Mouse (Mus musculus) forebrain, embryonic 10.5 days (tissue): ENCODE data around the gene 1700088E04Rik. TPM values are rescaled to one million over a fixed set of nuclear protein-coding genes. Genes with fewer than 3 reads are reported as not detected.

Experiments
- DNase-seq: peaks from one replicate; pipeline ENCODE4 v3.0.0-alpha.2; 2017; ENCODE audit warnings: low spot score; ENCODE audit errors: extremely low spot score
- H3K27ac ChIP-seq: fragments of 300-500 bp; sonication (generic); 2 replicates; pipeline ENCODE4 v1.5.1; 2016; ENCODE audit warnings: mild to moderate bottlenecking
- H3K27me3 ChIP-seq: fragments of 300-500 bp; sonication (generic); 2 replicates; pipeline ENCODE4 v1.6.1; 2016; ENCODE audit warnings: mild to moderate bottlenecking; ENCODE audit not compliant: poor library complexity, severe bottlenecking
- H3K36me3 ChIP-seq: fragments of 300-500 bp; sonication (generic); replicated peaks from 2 replicates; pipeline ENCODE4 v1.6.1; 2016; ENCODE audit warnings: mild to moderate bottlenecking, moderate library complexity
- H3K4me1 ChIP-seq: fragments of 300-500 bp; sonication (generic); 2 replicates; pipeline ENCODE4 v1.6.1; 2016
- H3K4me3 ChIP-seq: fragments of 300-500 bp; sonication (generic); 2 replicates; pipeline ENCODE4 v1.5.1; 2016; ENCODE audit warnings: mild to moderate bottlenecking, moderate library complexity
- H3K9me3 ChIP-seq: fragments of 300-500 bp; sonication (generic); 2 replicates; pipeline ENCODE4 v1.6.1; 2016; ENCODE audit warnings: mild to moderate bottlenecking, moderate library complexity
- WGBS: fragments of 180-500 bp; shearing (Covaris S2); methylation state at CpG from one replicate; pipeline ENCODE4 v1.1.7; 2016; 5-methylcytosine and 5-hydroxymethylcytosine counted together
- polyA plus RNA-seq: library from polyadenylated mRNA; unstranded; fragments of >200 nt; fragmentation: Nextera tagmentation; extraction: Ambion mirVana; gene quantifications from 2 replicates; pipeline ENCODE4 v1.2.1, GENCODE M21; 2016

The 1700088E04Rik gene
- 6.9 and 8.1 TPM in 2 replicates for polyA plus RNA-seq

GRCm38 (mm10) chr15:79140866-79141565 is at the start of gene 1700088E04Rik, which contains the start of gene Polr2f:
TSS of gene 1700088E04Rik (minus strand) at chr15:79141253.
TSS of gene Polr2f (plus strand) at chr15:79141009.
- no peaks in the 10 kb centered on the region for H3K27me3 ChIP-seq
- WGBS, result under 1% methylated on average over 57 of the region's 57 CpGs
- H3K4me3 ChIP-seq, result peak within 1 kb of the TSS; percentile 94
- H3K36me3 ChIP-seq, result peaks cover 32% of the 10 kb centered on the region
- no peaks in the 10 kb centered on the region for H3K9me3 ChIP-seq
- peak within 1 kb of the TSS; percentile 88 for H3K27ac ChIP-seq
- peaks cover 33% of the 10 kb centered on the region for H3K4me1 ChIP-seq
- DNase-seq, result peak; percentile 97

- no peak overlapping the region for H3K4me3 ChIP-seq
- H3K27ac ChIP-seq, result no peak overlapping the region
- H3K4me1 ChIP-seq, result peaks cover 7% of the 10 kb centered on the region
- no peaks in the 10 kb centered on the region; the same call in 1 of the 2 replicates for H3K27me3 ChIP-seq
- WGBS, result 93% methylated on average over 8 of the region's 8 CpGs
- H3K9me3 ChIP-seq, result no peaks in the 10 kb centered on the region
- DNase-seq, result no peak
- no peaks in the 10 kb centered on the region for H3K36me3 ChIP-seq
These were observed 46.8 kb upstream of the 1700088E04Rik start for GRCm38 (mm10) chr15:79187819-79188218.

- no peaks in the 10 kb centered on the region for H3K27me3 ChIP-seq
- no peaks in the 10 kb centered on the region for H3K36me3 ChIP-seq
- no peak for DNase-seq
- WGBS, result 96% methylated on average over 10 of the region's 10 CpGs
- no peaks in the 10 kb centered on the region for H3K4me1 ChIP-seq
- no peak overlapping the region for H3K27ac ChIP-seq
- no peak overlapping the region for H3K4me3 ChIP-seq
- no peaks in the 10 kb centered on the region for H3K9me3 ChIP-seq
These were observed 44.2 kb upstream of the 1700088E04Rik start for GRCm38 (mm10) chr15:79185213-79185612.

GRCm38 (mm10) chr15:79176905-79177304 is 35.9 kb upstream of the 1700088E04Rik start:
- H3K27ac ChIP-seq, result peak overlapping the region; percentile 54; the same call in 1 of the 2 replicates
- peaks cover 32% of the 10 kb centered on the region for H3K4me1 ChIP-seq
- H3K4me3 ChIP-seq, result no peak overlapping the region
- no peaks in the 10 kb centered on the region for H3K36me3 ChIP-seq
- no peak for DNase-seq
- H3K27me3 ChIP-seq, result 0 out of 2 replicates have a peak, but pooled peaks cover 9% of the 10 kb centered on the region
- 57% methylated on average over 6 of the region's 6 CpGs for WGBS
- H3K9me3 ChIP-seq, result no peaks in the 10 kb centered on the region

- no peaks in the 10 kb centered on the region for H3K36me3 ChIP-seq
- peaks cover 59% of the 10 kb centered on the region for H3K4me1 ChIP-seq
- no peaks in the 10 kb centered on the region for H3K9me3 ChIP-seq
- peaks cover 54% of the 10 kb centered on the region for H3K27me3 ChIP-seq
- no peak for DNase-seq
- peak overlapping the region; percentile 8; the same call in 1 of the 2 replicates for H3K27ac ChIP-seq
- 57% methylated on average over 8 of the region's 8 CpGs for WGBS
- H3K4me3 ChIP-seq, result no peak overlapping the region
These were observed 25.7 kb upstream of the 1700088E04Rik start for GRCm38 (mm10) chr15:79166712-79167111.

GRCm38 (mm10) chr15:79165140-79165539 is 24.1 kb upstream of the 1700088E04Rik start, which contains the start of gene Sox10:
TSS of gene Sox10 (minus strand) at chr15:79165240.
- peaks cover 70% of the 10 kb centered on the region for H3K27me3 ChIP-seq
- no peaks in the 10 kb centered on the region for H3K36me3 ChIP-seq
- peak within 1 kb of the TSS; percentile 40 for H3K27ac ChIP-seq
- H3K4me3 ChIP-seq, result peak within 1 kb of the TSS; percentile 11
- no peaks in the 10 kb centered on the region for H3K9me3 ChIP-seq
- 35% methylated on average over 5 of the region's 5 CpGs for WGBS
- H3K4me1 ChIP-seq, result peaks cover 58% of the 10 kb centered on the region
- DNase-seq, result no peak

- Histone ChIP-seq H3K27me3 (peaks cover 79% of the 10 kb centered on the region), H3K36me3 (no peaks in the 10 kb centered on the region), H3K4me3 (peak overlapping the region; percentile 11), H3K9me3 (no peaks in the 10 kb centered on the region), H3K4me1 (peaks cover 53% of the 10 kb centered on the region), H3K27ac (no peak overlapping the region)
- DNase-seq, result peak; percentile 28
- WGBS, result 5% methylated on average over 15 of the region's 15 CpGs
These were observed 23.2 kb upstream of the 1700088E04Rik start for GRCm38 (mm10) chr15:79164251-79164650.

GRCm38 (mm10) chr15:79162822-79163221 is 21.8 kb upstream of the 1700088E04Rik start:
- H3K27me3 ChIP-seq, result peaks cover 91% of the 10 kb centered on the region
- no peak for DNase-seq
- H3K4me1 ChIP-seq, result peaks cover 49% of the 10 kb centered on the region
- WGBS, result 49% methylated on average over 14 of the region's 14 CpGs
- peak overlapping the region; percentile 33; the same call in 1 of the 2 replicates for H3K4me3 ChIP-seq
- H3K27ac ChIP-seq, result no peak overlapping the region
- no peaks in the 10 kb centered on the region for H3K36me3 ChIP-seq
- no peaks in the 10 kb centered on the region for H3K9me3 ChIP-seq

- H3K4me3 ChIP-seq, result no peak overlapping the region
- 65% methylated on average over 7 of the region's 7 CpGs for WGBS
- H3K4me1 ChIP-seq, result peaks cover 47% of the 10 kb centered on the region
- H3K36me3 ChIP-seq, result no peaks in the 10 kb centered on the region
- no peak for DNase-seq
- H3K27ac ChIP-seq, result no peak overlapping the region; the same call in 1 of the 2 replicates
- no peaks in the 10 kb centered on the region for H3K9me3 ChIP-seq
- peaks cover 91% of the 10 kb centered on the region for H3K27me3 ChIP-seq
These were observed 21.2 kb upstream of the 1700088E04Rik start for GRCm38 (mm10) chr15:79162301-79162700.

GRCm38 (mm10) chr15:79155572-79155971 is 14.5 kb upstream of the 1700088E04Rik start:
- H3K27ac ChIP-seq, result peak overlapping the region; percentile 20
- peaks cover 55% of the 10 kb centered on the region for H3K4me1 ChIP-seq
- H3K4me3 ChIP-seq, result no peak overlapping the region
- DNase-seq, result no peak
- peaks cover 31% of the 10 kb centered on the region for H3K36me3 ChIP-seq
- no peaks in the 10 kb centered on the region for H3K9me3 ChIP-seq
- WGBS, result 49% methylated on average over 3 of the region's 3 CpGs
- peaks cover 26% of the 10 kb centered on the region for H3K27me3 ChIP-seq

GRCm38 (mm10) chr15:79152709-79153108 is 11.7 kb upstream of the 1700088E04Rik start:
- peak overlapping the region; percentile 84 for H3K27ac ChIP-seq
- peaks cover 53% of the 10 kb centered on the region for H3K4me1 ChIP-seq
- no peak for DNase-seq
- H3K36me3 ChIP-seq, result peaks cover 56% of the 10 kb centered on the region
- H3K9me3 ChIP-seq, result no peaks in the 10 kb centered on the region
- H3K27me3 ChIP-seq, result no peaks in the 10 kb centered on the region
- H3K4me3 ChIP-seq, result no peak overlapping the region
- WGBS, result 43% methylated on average over 6 of the region's 6 CpGs

- no peak overlapping the region for H3K4me3 ChIP-seq
- H3K36me3 ChIP-seq, result peaks cover 65% of the 10 kb centered on the region
- 44% methylated on average over 8 of the region's 8 CpGs for WGBS
- H3K27ac ChIP-seq, result peak overlapping the region; percentile 84
- H3K27me3 ChIP-seq, result no peaks in the 10 kb centered on the region
- DNase-seq, result no peak
- H3K9me3 ChIP-seq, result no peaks in the 10 kb centered on the region
- peaks cover 53% of the 10 kb centered on the region for H3K4me1 ChIP-seq
These were observed 10.8 kb upstream of the 1700088E04Rik start for GRCm38 (mm10) chr15:79151881-79152280.

GRCm38 (mm10) chr15:79148533-79148932 is 7.5 kb upstream of the 1700088E04Rik start:
- DNase-seq, result peak; percentile 85
- peaks cover 94% of the 10 kb centered on the region for H3K36me3 ChIP-seq
- H3K27me3 ChIP-seq, result no peaks in the 10 kb centered on the region
- WGBS, result 61% methylated on average over 7 of the region's 7 CpGs
- H3K4me1 ChIP-seq, result peaks cover 27% of the 10 kb centered on the region
- H3K27ac ChIP-seq, result no peak overlapping the region
- H3K4me3 ChIP-seq, result no peak overlapping the region
- H3K9me3 ChIP-seq, result no peaks in the 10 kb centered on the region
